Comparison of ENCODE assay signal across 38 mouse cellular contexts in genomic region chr3:106798079-106798478, GRCm38 (mm10). TPM values are rescaled to one million over a fixed set of nuclear protein-coding genes. Genes with fewer than 3 reads are reported as not detected.
"Had no signal": no experiment of that assay in that cellular context is flagged by ENCODE, and none has a peak within 500 bp of the region (broad histone marks: within the 10 kb centered on the region; RNA-seq: fewer than 3 reads in every experiment).

No protein-coding gene starts in this region.

- DNase-seq: cerebellum, adult 8-10 months; cerebellum, adult 9-10 months; cerebellum, adult 9-11 months; cerebellum, postnatal 10 days; cerebellum, postnatal 14 days; cerebellum, postnatal 25 days; cerebellum, postnatal 36 days; embryo, embryonic 11 days; forebrain, postnatal 0 days; gastrocnemius, adult 2 months; gastrocnemius, postnatal 10 days; gastrocnemius, postnatal 14 days; gastrocnemius, postnatal 25 days; gastrocnemius, postnatal 36 days; heart, adult 11 months; heart, adult 18-20 months; heart, adult 2 months had no signal

- ATAC-seq: forebrain, embryonic 13.5 days; forebrain, embryonic 14.5 days; forebrain, embryonic 15.5 days; forebrain, embryonic 16.5 days; forebrain, postnatal 0 days had no signal

RNA-seq across cellular contexts. Expression of gene Cd53, which starts 8.1 kb away (rescaled TPM):
- polyA plus RNA-seq: erythroblast, embryonic 14.5 days had no signal

RNA-seq across cellular contexts. Expression of gene Olfr266, which starts 28.0 kb away (rescaled TPM):
- total RNA-seq: common myeloid progenitor, adult 5-6 weeks; forebrain, postnatal 0 days; gastrocnemius, adult 18-20 months; gastrocnemius, adult 2 months; gastrocnemius, adult 8-10 months; gastrocnemius, postnatal 10 days; gastrocnemius, postnatal 14 days; gastrocnemius, postnatal 25 days; gastrocnemius, postnatal 36 days; gastrocnemius, postnatal 4 days; granulocyte monocyte progenitor cell, adult 5-6 weeks; heart, adult 18-20 months; heart, adult 2 months had no signal
- polyA plus RNA-seq: cortical plate, adult 2 months; embryonic facial prominence, embryonic 10.5 days; embryonic facial prominence, embryonic 11.5 days; embryonic facial prominence, embryonic 12.5 days; embryonic facial prominence, embryonic 13.5 days; embryonic facial prominence, embryonic 14.5 days; embryonic facial prominence, embryonic 15.5 days; erythroblast, embryonic 14.5 days; forebrain, embryonic 10.5 days; forebrain, embryonic 11.5 days; forebrain, embryonic 12.5 days; forebrain, embryonic 13.5 days; forebrain, embryonic 14.5 days; forebrain, embryonic 15.5 days; forebrain, embryonic 16.5 days; forebrain, postnatal 0 days; gonadal fat pad, adult 2 months; heart, adult 2 months had no signal
